Mouse (Mus musculus): Measurements from ENCODE around the gene Slc16a11. TPM values are rescaled to one million over a fixed set of nuclear protein-coding genes. Genes with fewer than 3 reads are reported as not detected.

Slc16a11 gene
- polyA plus RNA-seq, 1 experiment from 2014 or later: 1.6 TPM

DNA sequence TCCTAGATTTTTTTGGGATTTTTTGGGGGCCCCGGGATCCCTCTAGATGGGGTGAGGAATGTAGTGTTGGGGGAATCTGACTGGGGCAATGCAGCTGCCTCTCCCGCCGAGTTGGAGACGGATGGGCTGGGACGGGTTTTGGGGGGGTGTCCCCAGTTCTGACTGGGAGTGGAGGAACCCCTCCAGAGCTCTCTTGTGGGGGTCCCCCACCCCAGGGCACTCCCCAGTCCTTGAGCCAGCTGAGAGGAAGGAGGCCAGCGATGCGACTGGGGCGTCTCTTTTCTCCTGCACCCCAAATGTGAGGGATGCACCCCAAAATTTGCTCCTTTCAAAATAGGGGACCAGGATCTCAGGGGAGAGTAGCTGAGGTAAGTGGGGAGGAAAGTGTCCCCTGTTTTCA, 20.5 kb downstream of the Slc16a11 start:
- Histone ChIP-seq H3K36me3 (peaks cover 22% of the 10 kb centered on the region), H3K9me3 (replicated peaks) (no peaks in the 10 kb centered on the region), H3K27ac (peak overlapping the region; percentile 88), H3K4me1 (peaks cover 75% of the 10 kb centered on the region), H3K4me3 (peak overlapping the region; percentile 48), H3K27me3 (ENCODE audit: low read depth, poor library complexity, severe bottlenecking) (peaks cover 28% of the 10 kb centered on the region)
- WGBS: 34% methylated on average over 8 of the region's 8 CpGs
- no peak for DNase-seq (ENCODE audit: low spot score)

DNA sequence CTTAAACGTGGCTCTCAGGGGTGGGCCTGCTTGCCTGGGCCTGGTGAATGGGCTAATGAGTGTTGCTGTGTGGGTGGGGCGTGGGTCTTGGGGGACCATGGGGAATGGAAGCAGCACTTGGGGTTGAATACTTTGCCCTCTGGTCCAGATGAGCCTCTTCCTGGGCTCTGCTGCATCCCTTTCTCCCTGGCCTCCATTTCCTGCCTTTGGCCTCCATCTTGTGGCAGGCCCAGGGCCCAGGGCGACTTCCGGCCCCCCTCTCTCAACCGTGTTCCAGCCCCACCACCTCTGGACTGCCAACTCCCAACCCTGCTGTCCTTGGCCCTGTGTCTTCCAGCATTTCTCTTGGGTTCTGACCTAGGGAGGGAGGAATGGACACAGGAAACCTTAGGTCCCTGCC, 21.5 kb downstream of the Slc16a11 start:
- Histone ChIP-seq H3K4me1 (peaks cover 79% of the 10 kb centered on the region), H3K9me3 (replicated peaks) (no peaks in the 10 kb centered on the region), H3K27ac (peak overlapping the region; percentile 88), H3K27me3 (ENCODE audit: low read depth, poor library complexity, severe bottlenecking) (peaks cover 18% of the 10 kb centered on the region), H3K36me3 (peaks cover 22% of the 10 kb centered on the region), H3K4me3 (no peak overlapping the region)
- no peak for DNase-seq (ENCODE audit: low spot score)
- 66% methylated on average over 5 of the region's 5 CpGs for WGBS

DNA sequence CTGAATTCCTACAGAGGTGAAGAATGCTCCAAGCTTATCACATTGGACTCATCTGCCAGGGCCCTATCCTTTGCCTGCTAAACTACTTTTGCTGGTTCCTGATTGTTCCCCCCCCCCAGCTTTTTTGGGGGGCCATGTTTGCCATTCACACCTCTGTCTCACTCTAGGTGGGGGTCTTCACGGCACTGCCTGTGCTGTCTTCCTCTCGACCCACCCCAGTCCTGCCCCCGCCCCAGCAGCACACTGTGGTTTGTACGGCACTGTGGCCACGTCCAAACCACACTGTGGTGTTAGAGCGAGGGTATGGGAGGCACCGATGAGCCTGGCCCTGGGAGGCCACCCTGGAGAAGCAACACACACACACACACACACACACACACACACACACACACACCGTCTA, 21.9 kb downstream of the Slc16a11 start:
- Histone ChIP-seq H3K27me3 (ENCODE audit: low read depth, poor library complexity, severe bottlenecking) (peaks cover 13% of the 10 kb centered on the region), H3K4me1 (peaks cover 77% of the 10 kb centered on the region), H3K27ac (peak overlapping the region; percentile 88; the same call in 1 of the 2 replicates), H3K36me3 (peaks cover 22% of the 10 kb centered on the region), H3K4me3 (no peak overlapping the region), H3K9me3 (replicated peaks) (no peaks in the 10 kb centered on the region)
- WGBS: 94% methylated on average over 8 of the region's 8 CpGs
- DNase-seq (ENCODE audit: low spot score): no peak

DNA sequence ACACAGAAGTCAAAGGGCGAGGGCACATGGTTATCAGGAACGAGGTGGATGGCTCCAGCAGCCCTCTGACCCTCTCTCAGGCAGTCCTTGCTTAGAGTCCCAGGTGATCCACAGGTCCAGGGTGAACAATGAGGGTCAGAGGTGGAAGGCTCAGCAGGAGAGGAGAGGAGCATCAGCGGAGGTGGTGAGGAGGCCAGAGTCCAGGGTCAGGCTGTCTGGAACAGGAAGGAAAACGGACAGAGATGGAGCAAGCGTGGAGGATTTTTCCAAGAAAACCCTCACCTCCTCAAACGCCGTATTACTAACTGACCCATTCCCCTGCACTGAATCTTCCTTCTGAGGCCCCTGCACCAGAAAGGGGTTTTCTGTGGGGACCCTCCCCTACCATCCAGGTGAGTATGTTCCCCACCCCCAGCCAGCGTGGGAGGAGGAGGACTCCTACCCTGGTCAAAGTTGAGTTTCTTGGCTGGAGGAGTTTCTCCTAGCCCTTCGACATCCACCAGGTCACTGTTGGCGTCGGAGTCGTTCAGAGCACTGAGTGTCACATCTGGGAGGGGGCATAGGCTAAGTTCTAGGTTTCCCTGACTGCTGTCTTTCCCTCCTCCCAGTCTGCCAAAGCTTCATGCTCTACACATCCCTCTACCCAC, 22.8 kb downstream of the Slc16a11 start:
- WGBS: 90% methylated on average over 12 of the region's 12 CpGs
- H3K4me3 ChIP-seq: no peak overlapping the region
- no peak overlapping the region for H3K27ac ChIP-seq
- H3K9me3 ChIP-seq (replicated peaks): no peaks in the 10 kb centered on the region
- peaks cover 22% of the 10 kb centered on the region for H3K36me3 ChIP-seq
- no peak for DNase-seq (ENCODE audit: low spot score)
- H3K27me3 ChIP-seq (ENCODE audit: low read depth, poor library complexity, severe bottlenecking): peaks cover 4% of the 10 kb centered on the region
- H3K4me1 ChIP-seq: peaks cover 72% of the 10 kb centered on the region

- DNase-seq (ENCODE audit: low spot score): no peak
- peak overlapping the region; percentile 77 for H3K4me3 ChIP-seq
- H3K27me3 ChIP-seq (ENCODE audit: low read depth, poor library complexity, severe bottlenecking): no peaks in the 10 kb centered on the region
- H3K9me3 ChIP-seq (replicated peaks): no peaks in the 10 kb centered on the region
- peak overlapping the region; percentile 95 for H3K27ac ChIP-seq
- WGBS: 57% methylated on average over 7 of the region's 7 CpGs
- peaks cover 22% of the 10 kb centered on the region for H3K36me3 ChIP-seq
- peaks cover 71% of the 10 kb centered on the region for H3K4me1 ChIP-seq
Observed at GRCm38 (mm10) chr11:70236717-70237116, 24.2 kb downstream of the Slc16a11 start.

- Histone ChIP-seq H3K27me3 (ENCODE audit: low read depth, poor library complexity, severe bottlenecking) (no peaks in the 10 kb centered on the region), H3K4me1 (peaks cover 62% of the 10 kb centered on the region), H3K4me3 (peak within 1 kb of the TSS; percentile 77), H3K36me3 (peaks cover 22% of the 10 kb centered on the region), H3K9me3 (replicated peaks) (no peaks in the 10 kb centered on the region), H3K27ac (peak within 1 kb of the TSS; percentile 95)
- under 1% methylated on average over 65 of the region's 70 CpGs for WGBS
- peak; percentile 99 for DNase-seq (ENCODE audit: low spot score)
Observed at GRCm38 (mm10) chr11:70237457-70238167, 25.1 kb downstream of the Slc16a11 start, which contains the start of gene 0610010K14Rik. 0610010K14Rik (minus strand) TSS chr11:70237914.

DNA sequence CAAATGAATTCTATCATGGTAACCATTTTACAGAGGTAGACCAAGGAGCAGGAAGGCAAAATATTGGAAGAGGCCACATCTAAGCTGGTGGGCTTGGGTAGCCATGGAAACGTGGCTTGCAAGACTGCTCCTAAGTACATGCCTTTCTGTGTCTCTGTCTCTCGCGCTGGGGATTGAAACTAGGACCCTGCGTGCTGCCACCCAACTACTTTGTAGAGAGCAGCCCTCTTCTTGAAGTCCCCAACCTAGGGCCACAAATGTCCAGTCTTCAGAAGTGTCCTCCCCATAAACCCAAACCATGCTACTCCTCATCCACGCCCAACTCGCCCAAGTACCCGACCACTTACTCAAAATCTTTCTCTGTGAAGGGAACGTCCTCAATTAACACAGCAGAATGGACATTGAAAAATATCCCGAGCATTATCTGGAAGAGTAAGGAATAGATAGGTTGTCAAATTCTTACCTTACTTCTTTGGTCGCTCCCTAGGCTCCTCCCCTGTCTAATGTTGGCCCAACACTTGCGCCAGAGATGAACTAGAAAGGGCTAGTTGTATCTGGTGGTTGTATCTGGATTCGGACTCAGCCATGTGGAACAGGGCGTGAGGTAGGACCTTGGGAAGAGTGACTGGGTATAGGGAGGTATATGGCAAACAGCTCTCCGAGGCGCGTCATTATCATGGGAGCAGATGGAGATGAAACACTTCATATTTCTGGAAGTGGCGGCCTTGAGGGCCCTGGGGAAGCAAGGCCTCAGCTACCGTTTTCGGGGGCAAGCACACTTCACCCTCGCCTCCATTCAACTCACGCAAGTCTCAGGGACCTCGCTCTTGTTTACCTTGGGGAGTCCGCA, 26.3 kb downstream of the Slc16a11 start:
- H3K4me1 ChIP-seq: peaks cover 50% of the 10 kb centered on the region
- peaks cover 22% of the 10 kb centered on the region for H3K36me3 ChIP-seq
- H3K4me3 ChIP-seq: peak overlapping the region; percentile 77
- H3K9me3 ChIP-seq (replicated peaks): no peaks in the 10 kb centered on the region
- no peak for DNase-seq (ENCODE audit: low spot score)
- H3K27ac ChIP-seq: peak overlapping the region; percentile 95
- 15% methylated on average over 23 of the region's 23 CpGs for WGBS
- H3K27me3 ChIP-seq (ENCODE audit: low read depth, poor library complexity, severe bottlenecking): no peaks in the 10 kb centered on the region

GRCm38 (mm10) chr11:70239541-70240279, 27.2 kb downstream of the Slc16a11 start, which contains the start of the genes Gm21988 and Rnasek:
Gm21988 (minus strand) TSS chr11:70239830.
Rnasek (minus strand) TSS chr11:70239842.
- H3K4me3 ChIP-seq: peak within 1 kb of the TSS; percentile 77
- H3K27ac ChIP-seq: peak within 1 kb of the TSS; percentile 95
- peak; percentile 86 for DNase-seq (ENCODE audit: low spot score)
- H3K9me3 ChIP-seq (replicated peaks): no peaks in the 10 kb centered on the region
- peaks cover 41% of the 10 kb centered on the region for H3K4me1 ChIP-seq
- no peaks in the 10 kb centered on the region for H3K27me3 ChIP-seq (ENCODE audit: low read depth, poor library complexity, severe bottlenecking)
- WGBS: under 1% methylated on average over 30 of the region's 35 CpGs
- peaks cover 14% of the 10 kb centered on the region for H3K36me3 ChIP-seq

GRCm38 (mm10) chr11:70242591-70242990, 30.0 kb downstream of the Slc16a11 start:
- no peaks in the 10 kb centered on the region for H3K9me3 ChIP-seq (replicated peaks)
- no peak overlapping the region for H3K4me3 ChIP-seq
- no peak for DNase-seq (ENCODE audit: low spot score)

DNA sequence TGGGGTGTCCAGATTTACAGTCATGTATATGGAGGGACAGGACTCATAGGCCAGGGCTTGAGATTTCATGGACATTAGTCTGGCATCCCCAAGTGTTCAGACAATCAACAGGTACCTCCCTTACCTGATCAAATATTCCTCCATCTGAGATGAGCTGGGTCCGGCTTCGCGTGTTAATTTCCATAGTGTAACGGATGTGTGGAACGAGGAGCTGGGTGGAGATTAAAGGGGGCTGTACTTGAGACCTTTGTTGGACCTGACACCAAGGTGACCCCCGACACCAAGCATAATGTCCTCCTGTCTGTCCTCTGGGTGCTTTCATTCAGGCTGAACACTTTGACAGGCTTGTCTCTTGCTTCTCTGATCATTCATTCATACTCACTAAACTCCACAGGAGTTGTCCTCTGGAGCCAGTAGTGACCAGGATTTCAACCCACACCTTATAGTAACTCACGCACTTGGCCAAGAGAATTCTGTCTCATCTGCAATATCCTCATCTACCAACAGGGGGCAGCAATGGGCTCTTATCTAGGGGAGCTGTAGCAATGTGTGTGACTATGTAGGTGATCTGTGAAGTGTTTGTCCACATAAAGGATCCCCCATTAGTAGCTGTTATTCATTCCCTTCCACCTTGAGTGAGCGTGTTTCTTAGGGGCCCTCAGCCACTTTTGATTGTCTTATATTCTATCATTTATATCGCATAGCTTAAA, 34.7 kb downstream of the Slc16a11 start:
- DNase-seq (ENCODE audit: low spot score): no peak
- Histone ChIP-seq H3K9me3 (replicated peaks) (no peaks in the 10 kb centered on the region), H3K27me3 (ENCODE audit: low read depth, poor library complexity, severe bottlenecking) (peaks cover 41% of the 10 kb centered on the region), H3K36me3 (no peaks in the 10 kb centered on the region), H3K4me3 (no peak overlapping the region), H3K27ac (no peak overlapping the region), H3K4me1 (no peaks in the 10 kb centered on the region)
- WGBS: 55% methylated on average over 9 of the region's 9 CpGs

More at GRCm38 (mm10) chr11:70242591-70242990, 30.0 kb downstream of the Slc16a11 start:
- Histone ChIP-seq H3K4me1 (peaks cover 21% of the 10 kb centered on the region), H3K27me3 (ENCODE audit: low read depth, poor library complexity, severe bottlenecking) (peaks cover 9% of the 10 kb centered on the region; the same call in 1 of the 2 replicates), H3K36me3 (no peaks in the 10 kb centered on the region), H3K27ac (no peak overlapping the region)
- WGBS: 67% methylated on average over 11 of the region's 11 CpGs

GRCm38 (mm10) chr11:70250150-70250549, 37.6 kb downstream of the Slc16a11 start:
- no peaks in the 10 kb centered on the region for H3K36me3 ChIP-seq
- peaks cover 69% of the 10 kb centered on the region for H3K27me3 ChIP-seq (ENCODE audit: low read depth, poor library complexity, severe bottlenecking)
- 79% methylated on average over 11 of the region's 11 CpGs for WGBS
- no peak for DNase-seq (ENCODE audit: low spot score)
- H3K27ac ChIP-seq: no peak overlapping the region
- no peaks in the 10 kb centered on the region for H3K9me3 ChIP-seq (replicated peaks)
- H3K4me3 ChIP-seq: no peak overlapping the region
- peaks cover 11% of the 10 kb centered on the region for H3K4me1 ChIP-seq

Measured in limb, embryonic 10.5 days (tissue).